Comparison of ENCODE assay signal across 8 mouse cellular contexts in genomic region chr3:96727343-96727827, GRCm38 (mm10). TPM values are rescaled to one million over a fixed set of nuclear protein-coding genes. Genes with fewer than 3 reads are reported as not detected.
DNase-seq lines count a peak whose midpoint lies in the region; ATAC-seq and TF ChIP-seq lines count a peak whose summit lies in the region.

Gene Polr3c (minus strand): TSS chr3:96727628.
Gene Rnf115 (plus strand): TSS chr3:96727664.

- peak within 1 kb of the TSS; percentile 95 for H3K4me3 ChIP-seq in bone marrow macrophage, adult 2 months (ENCODE audit: insufficient read depth, low read length)
- H3K4me3 ChIP-seq in embryonic fibroblast, embryonic 13.5 days (ENCODE audit: insufficient read depth, low read length) = peak within 1 kb of the TSS; percentile 94
- H3K4me3 ChIP-seq in heart, embryonic 10.5 days = peak within 1 kb of the TSS; percentile 90
- H3K4me3 ChIP-seq in kidney, embryonic 15.5 days (replicated peaks) = peak within 1 kb of the TSS; percentile 67

- peak within 1 kb of the TSS; percentile 84 for H3K9ac ChIP-seq in kidney, embryonic 15.5 days

- peak within 1 kb of the TSS; percentile 68 for H3K4me2 ChIP-seq in kidney, embryonic 15.5 days

- H3K4me1 ChIP-seq in bone marrow macrophage, adult 2 months (ENCODE audit: control insufficient read depth, insufficient read depth, low read length) = peaks cover 39% of the 10 kb centered on the region
- peaks cover 6% of the 10 kb centered on the region; the same call in 1 of the 2 replicates for H3K4me1 ChIP-seq in embryonic fibroblast, embryonic 13.5 days (ENCODE audit: control insufficient read depth, insufficient read depth, low read length)
- H3K4me1 ChIP-seq in heart, embryonic 10.5 days = peaks cover 33% of the 10 kb centered on the region
- peaks cover 28% of the 10 kb centered on the region for H3K4me1 ChIP-seq in kidney, embryonic 15.5 days

- DNase-seq in A20 (ENCODE audit: low read depth, low spot score) (peak; percentile 96), liver (peak; percentile 98)
- peak; percentile 98 for DNase-seq in heart, embryonic 10.5 days (ENCODE audit: low spot score)
- DNase-seq in spleen, postnatal 4 days (ENCODE audit: low spot score in 2 of 2) = peak; percentile 96 to 98

- no peaks in the 10 kb centered on the region for H3K9me3 ChIP-seq in heart, embryonic 10.5 days
- no peaks in the 10 kb centered on the region for H3K9me3 ChIP-seq in kidney, embryonic 15.5 days (replicated peaks)

- H3K27ac ChIP-seq in bone marrow macrophage, adult 2 months (ENCODE audit: insufficient read depth, low read depth, low read length) = peak within 1 kb of the TSS; percentile 85
- H3K27ac ChIP-seq in embryonic fibroblast, embryonic 13.5 days (ENCODE audit: insufficient read depth, low read length) = peak within 1 kb of the TSS; percentile 70
- peak within 1 kb of the TSS; percentile 91 for H3K27ac ChIP-seq in heart, embryonic 10.5 days
- peak within 1 kb of the TSS; percentile 79 for H3K27ac ChIP-seq in kidney, embryonic 15.5 days

- TF ChIP-seq CTCF in bone marrow macrophage, adult 2 months (IDR thresholded peaks at IDR 0.05; ENCODE audit: low read depth, low read length) = no peak
- no peak for TF ChIP-seq CTCF in embryonic fibroblast, embryonic 13.5 days (IDR thresholded peaks at IDR 0.05; ENCODE audit: borderline replicate concordance, insufficient read depth, low read length)

- no peak for TF ChIP-seq POLR2A in bone marrow macrophage, adult 2 months (IDR thresholded peaks at IDR 0.05; ENCODE audit: borderline replicate concordance, low read depth, low read length)
- TF ChIP-seq POLR2A in embryonic fibroblast, embryonic 13.5 days (IDR thresholded peaks at IDR 0.05; ENCODE audit: low read depth, low read length) = peak; percentile 81

- under 1% methylated on average over 48 of the region's 52 CpGs for WGBS in heart, embryonic 10.5 days
- under 1% methylated on average over 46 of the region's 52 CpGs for WGBS in kidney, embryonic 15.5 days

- peaks cover 19% of the 10 kb centered on the region for H3K36me3 ChIP-seq in heart, embryonic 10.5 days
- peaks cover 23% of the 10 kb centered on the region for H3K36me3 ChIP-seq in kidney, embryonic 15.5 days

- ATAC-seq in kidney, embryonic 15.5 days (replicated peaks; ENCODE audit: low FRiP score) = peak; percentile 99
- ATAC-seq in monocyte, adult 5-6 weeks (replicated peaks; ENCODE audit: insufficient number of reproducible peaks, low FRiP score, low TSS enrichment, poor library complexity, severe bottlenecking) = peak; percentile 94

- H3K27me3 ChIP-seq in heart, embryonic 10.5 days (ENCODE audit: insufficient read depth, poor library complexity, severe bottlenecking) = no peaks in the 10 kb centered on the region
- no peaks in the 10 kb centered on the region for H3K27me3 ChIP-seq in kidney, embryonic 15.5 days

RNA-seq across cellular contexts. Expression of gene Polr3c, which starts in this region (rescaled TPM):
- polyA plus RNA-seq in bone marrow macrophage, adult 2 months (2012; ENCODE audit: insufficient read depth, insufficient read length, missing spikeins) = 41.6 and 49.1 TPM in 2 replicates
- 28.3 and 35.1 TPM in 2 replicates for polyA plus RNA-seq in embryonic fibroblast, embryonic 13.5 days (2011; ENCODE audit: insufficient read length, low read depth, missing spikeins)
- polyA plus RNA-seq in heart, embryonic 10.5 days (2016; fragmentation: Nextera tagmentation; extraction: Ambion mirVana) = 37.7 and 41.0 TPM in 2 replicates
- 41.0 and 41.5 TPM in 2 replicates for polyA plus RNA-seq in kidney, embryonic 15.5 days (2015; fragmentation: Nextera tagmentation; extraction: Ambion mirVana)
- total RNA-seq in monocyte, adult 5-6 weeks (2017) = 39.3 to 48.7 TPM (median 39.7 TPM) in 3 replicates

RNA-seq across cellular contexts. Expression of gene Rnf115, which starts in this region (rescaled TPM):
- polyA plus RNA-seq in bone marrow macrophage, adult 2 months (2012; ENCODE audit: insufficient read depth, insufficient read length, missing spikeins) = 69.5 and 74.8 TPM in 2 replicates
- 30.9 and 38.9 TPM in 2 replicates for polyA plus RNA-seq in embryonic fibroblast, embryonic 13.5 days (2011; ENCODE audit: insufficient read length, low read depth, missing spikeins)
- polyA plus RNA-seq in heart, embryonic 10.5 days (2016; fragmentation: Nextera tagmentation; extraction: Ambion mirVana) = 47.9 and 59.6 TPM in 2 replicates
- polyA plus RNA-seq in kidney, embryonic 15.5 days (2015; fragmentation: Nextera tagmentation; extraction: Ambion mirVana) = 56.6 and 57.2 TPM in 2 replicates
- 118 to 123 TPM (median 119 TPM) in 3 replicates for total RNA-seq in monocyte, adult 5-6 weeks (2017)

Comparison
In these comparisons a context has a peak if more than half of its experiments do, and no peak if none do; other contexts are left out.
1. Peak in every context shown above with its lines: DNase-seq, ATAC-seq, H3K4me3 ChIP-seq and H3K27ac ChIP-seq.